Mouse (Mus musculus): Measurements from ENCODE around the gene Eln. TPM values are rescaled to one million over a fixed set of nuclear protein-coding genes. Genes with fewer than 3 reads are reported as not detected.

Gene Eln
- total RNA-seq (2021): 10 to 100 TPM; 22.5 to 27.1 TPM

DNA sequence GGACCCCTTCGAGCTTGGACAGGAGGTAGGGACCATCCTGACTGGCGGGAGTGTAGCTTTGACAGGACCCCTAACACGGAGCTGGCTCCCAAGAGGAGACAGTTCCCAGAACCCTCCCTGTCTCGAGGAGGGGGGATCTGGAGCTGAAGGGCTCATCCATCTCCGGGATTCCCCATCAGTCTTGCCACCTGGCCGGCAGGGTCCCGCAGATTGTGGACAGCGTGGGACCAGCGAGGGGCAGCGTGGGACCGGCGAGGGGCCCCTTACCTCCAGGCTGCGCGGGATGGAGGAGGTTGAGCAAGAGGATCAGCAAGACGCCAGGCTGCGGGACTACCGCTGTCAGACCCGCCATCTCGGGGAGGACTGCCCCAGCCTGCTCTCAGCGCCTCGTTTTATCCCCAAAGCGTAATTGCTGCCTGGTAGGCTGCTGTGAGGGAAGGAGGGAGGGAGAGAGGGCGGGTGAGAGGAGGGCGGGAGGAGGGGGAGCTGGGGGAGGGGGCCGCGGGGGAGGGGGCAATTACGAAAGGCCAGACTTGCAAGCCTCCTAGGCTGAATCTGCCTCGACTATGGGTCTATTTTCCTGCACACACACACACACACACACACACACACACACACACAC lies at the start of gene Eln:
Gene Eln, minus strand, starts transcription at position 434 of the 622 bp plus-strand sequence.
- intact Hi-C loops (cut with DNase I): loop anchor here (5.0 kb wide), 1 partner anchor 220 kb away; no protein-coding TSS in a partner anchor
- no peak for DNase-seq (ENCODE audit: low spot score in 2 of 2)

DNA sequence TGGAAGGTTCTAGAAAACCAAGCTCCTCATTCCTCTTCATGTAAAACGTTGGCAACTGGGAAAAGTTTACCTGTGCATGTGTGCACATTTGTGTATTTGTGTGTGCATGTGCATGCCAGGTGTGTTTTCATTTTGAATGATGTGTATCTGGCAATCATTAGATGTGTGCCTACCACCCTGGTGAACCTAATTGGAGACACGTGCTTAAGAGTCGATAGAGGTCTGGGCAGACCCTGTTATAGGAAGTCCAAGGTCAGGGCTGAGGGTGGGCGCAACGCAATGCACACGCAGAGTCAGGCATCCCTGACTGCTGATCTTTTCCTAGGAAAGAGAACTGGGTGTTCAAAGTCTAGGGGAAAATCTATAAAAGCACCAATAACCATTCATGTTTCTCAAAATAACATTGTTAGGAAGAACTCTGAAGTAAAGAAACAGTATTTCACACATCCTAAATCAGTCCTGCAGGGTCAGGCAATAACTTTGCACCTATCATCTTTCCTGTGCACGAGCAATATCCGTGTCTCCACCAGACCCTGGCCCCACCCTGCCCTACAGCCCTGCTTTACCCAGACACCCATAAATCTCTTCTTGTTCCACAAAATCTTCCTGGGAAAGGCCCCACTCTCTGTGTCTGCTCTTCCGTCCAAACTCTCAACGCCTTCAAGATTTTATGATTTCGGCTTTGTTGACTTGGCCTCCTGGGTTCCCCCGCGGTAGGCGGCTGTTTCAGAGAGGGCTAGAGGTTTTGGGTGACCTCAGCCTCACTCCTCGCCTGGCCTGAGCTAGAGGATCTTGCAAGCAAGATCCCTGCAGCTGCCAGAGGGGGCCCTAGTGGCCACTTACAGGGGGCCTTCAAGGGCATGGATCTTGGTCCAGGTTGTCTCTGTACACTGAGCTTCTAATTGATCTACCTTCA lies 43.2 kb upstream of the Eln start:
- DNase-seq (ENCODE audit: low spot score in 2 of 2): no peak
- intact Hi-C loops (cut with DNase I): no loop called here

DNA sequence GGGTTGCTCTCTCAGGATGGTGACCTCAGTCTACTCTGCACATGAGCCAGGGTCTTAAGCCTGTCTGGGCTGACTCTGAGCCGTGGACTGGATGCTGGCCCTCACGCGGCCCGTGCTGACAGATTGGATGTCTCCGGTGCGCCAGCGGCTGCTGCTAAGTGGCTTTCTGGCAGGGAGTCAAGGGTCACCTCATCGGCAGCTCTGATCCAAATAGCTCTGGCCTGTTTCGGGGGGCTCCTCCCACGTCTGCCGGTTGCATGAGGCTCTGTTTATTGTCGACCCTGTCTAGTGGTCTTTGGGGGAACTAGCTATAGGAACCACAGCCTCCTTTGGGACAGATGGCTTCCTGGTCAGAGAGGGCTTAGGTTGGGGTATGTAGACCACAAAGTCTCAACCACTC lies 41.1 kb upstream of the Eln start:
- intact Hi-C loops (cut with DNase I): no loop called here
- DNase-seq (ENCODE audit: low spot score in 2 of 2): no peak

DNA sequence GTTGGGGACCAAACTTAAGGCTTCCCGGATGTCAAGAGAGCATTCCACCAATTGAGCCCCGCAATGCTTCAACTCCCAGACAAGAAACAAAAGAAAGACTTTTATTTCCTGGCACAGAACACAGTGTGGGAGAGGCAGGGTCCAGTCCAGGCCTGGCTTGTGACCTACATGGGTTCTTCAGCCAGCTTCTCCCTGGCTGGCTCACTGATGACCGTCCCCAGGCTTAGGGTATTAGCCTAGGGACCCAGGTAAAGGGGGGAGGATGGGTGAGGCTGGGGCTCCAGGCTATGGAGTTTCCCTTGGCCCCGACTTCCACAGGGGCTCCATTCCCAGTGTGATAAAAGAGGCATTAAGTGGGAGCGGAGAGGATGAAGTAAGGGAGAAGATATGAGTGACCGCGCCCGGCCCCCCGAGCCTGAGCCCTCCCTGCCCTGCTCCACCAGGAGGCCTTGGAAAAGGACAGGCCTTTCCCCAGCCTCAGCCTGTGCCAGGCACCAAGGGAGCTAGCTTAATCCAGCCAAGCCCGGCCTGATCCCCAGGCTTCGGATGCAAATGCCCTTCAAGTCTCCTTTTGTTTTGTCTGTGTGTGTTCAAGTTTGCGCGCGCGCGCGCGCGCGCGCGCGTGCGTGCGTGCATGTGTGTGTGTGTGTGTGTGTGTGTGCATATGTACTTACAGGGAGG lies 38.7 kb upstream of the Eln start:
- no peak for DNase-seq (ENCODE audit: low spot score in 2 of 2)
- intact Hi-C loops (cut with DNase I): no loop called here

DNA sequence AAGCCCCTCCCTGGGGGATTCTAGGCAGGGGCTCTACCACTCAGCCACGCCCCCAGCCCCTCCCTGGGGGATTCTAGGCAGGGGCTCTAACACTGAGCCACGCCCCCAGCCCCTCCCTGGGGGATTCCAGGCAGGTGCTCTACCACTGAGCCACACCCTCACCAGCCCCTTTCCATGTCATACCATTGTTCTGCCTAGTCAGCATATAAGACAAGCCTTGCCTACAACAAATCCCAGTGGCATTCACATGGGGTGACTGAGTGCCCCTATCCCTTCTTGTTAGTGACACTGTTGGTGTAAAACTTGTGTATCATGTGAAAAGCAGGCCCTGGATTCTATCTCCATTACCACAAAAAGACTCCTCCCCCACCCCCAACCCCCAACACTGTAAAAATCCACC lies 36.7 kb upstream of the Eln start:
- intact Hi-C loops (cut with DNase I): no loop called here
- DNase-seq (ENCODE audit: low spot score in 2 of 2): no peak

DNA sequence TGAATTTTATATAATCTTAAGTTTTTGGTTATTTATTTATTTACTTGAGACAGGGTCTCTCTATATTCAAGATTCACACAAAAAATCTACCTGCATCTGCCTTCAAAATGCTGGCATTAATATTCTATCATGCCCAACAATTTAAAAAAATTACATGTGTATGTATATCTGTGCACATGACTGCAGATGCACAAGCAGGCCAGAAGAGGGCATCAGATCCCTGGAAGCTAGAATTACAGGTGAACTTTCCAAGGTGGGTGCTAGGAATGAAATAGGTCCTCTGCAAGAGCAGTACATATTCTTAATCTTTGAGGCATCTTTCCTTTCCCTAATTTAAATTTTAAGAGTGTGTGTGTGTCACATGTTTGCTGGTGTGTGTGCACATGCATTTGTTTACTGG lies 33.8 kb upstream of the Eln start:
- intact Hi-C loops (cut with DNase I): no loop called here
- DNase-seq (ENCODE audit: low spot score in 2 of 2): no peak

DNA sequence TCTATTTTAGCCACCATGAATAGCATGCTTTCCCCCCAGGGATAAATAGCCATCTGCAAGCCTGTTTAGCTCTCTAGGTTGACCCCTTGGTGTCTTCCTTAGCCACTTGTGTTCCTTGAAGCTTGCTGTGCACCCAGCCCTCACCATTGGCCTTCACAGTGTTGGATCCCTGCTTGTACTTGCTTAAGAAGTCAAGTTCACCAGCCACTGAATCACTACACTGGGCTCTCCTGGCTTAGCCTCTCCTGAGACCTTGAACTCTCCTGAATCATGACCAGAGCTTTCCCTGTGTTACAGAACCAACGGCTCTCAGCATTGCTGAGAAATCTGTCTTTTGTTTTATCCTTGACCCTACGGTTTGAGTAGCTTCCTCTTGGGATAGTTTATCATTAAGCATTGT lies 33.0 kb upstream of the Eln start:
- DNase-seq (ENCODE audit: low spot score in 2 of 2): no peak
- intact Hi-C loops (cut with DNase I): no loop called here

DNA sequence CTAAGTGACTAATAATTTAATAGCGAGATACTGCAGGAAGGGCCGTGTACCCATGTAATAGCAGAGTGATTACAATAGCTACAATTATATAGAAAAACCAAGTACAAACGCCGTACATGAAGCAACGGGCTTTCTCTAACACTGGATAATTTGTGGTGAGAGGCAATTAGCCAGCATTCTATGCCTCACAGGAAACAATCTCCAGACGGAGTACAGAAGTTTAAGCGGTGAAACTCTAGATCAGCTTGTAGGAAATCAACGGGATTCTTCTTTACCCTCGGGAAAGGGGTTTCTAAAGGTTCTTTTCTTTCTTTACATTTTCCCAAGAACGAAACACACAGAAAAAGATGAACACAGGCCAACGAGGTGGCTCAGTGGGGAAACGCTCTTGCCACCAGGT lies 29.4 kb upstream of the Eln start:
- intact Hi-C loops (cut with DNase I): no loop called here
- DNase-seq (ENCODE audit: low spot score in 2 of 2): no peak

DNA sequence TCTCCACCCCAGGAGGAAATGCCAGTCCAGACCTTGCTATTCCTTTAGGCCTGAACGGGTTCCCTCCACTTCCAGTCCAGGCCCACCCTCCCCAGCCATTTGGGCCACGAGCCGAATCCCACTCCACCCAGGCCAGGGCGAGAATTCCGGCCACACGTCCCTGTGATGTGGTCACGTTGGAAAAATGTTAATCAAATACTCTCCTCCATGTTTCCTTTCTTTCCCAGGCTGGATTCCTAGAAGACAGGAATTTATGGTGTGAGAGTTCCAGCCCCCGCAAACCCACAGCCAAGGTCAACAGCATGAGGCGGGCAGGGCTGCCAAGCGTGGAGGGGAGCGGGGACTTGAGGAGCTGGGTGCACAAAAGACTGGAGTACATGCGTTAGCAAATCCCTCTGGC lies 25.4 kb upstream of the Eln start:
- DNase-seq (ENCODE audit: low spot score in 2 of 2): no peak
- intact Hi-C loops (cut with DNase I): no loop called here

DNA sequence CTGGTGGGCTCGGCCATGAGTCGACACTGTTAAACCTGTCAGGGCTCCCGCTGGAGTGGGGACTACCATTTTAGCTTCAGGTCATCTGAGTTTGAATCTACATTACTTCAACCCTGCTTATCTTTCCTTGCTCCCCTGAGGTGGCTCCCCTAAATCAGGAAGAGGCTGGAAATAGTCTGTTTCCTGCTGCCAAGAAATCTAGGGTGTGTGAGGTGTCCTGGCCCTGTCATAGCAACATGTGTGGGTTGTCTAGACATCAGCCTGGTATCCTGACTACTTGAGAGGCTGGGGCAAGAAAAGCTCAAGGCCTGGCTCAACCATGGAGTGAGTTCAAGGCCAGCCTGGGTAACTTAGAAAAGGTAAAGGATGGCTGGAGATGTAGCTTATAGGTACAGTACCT lies 24.6 kb upstream of the Eln start:
- no peak for DNase-seq (ENCODE audit: low spot score in 2 of 2)
- intact Hi-C loops (cut with DNase I): no loop called here

DNA sequence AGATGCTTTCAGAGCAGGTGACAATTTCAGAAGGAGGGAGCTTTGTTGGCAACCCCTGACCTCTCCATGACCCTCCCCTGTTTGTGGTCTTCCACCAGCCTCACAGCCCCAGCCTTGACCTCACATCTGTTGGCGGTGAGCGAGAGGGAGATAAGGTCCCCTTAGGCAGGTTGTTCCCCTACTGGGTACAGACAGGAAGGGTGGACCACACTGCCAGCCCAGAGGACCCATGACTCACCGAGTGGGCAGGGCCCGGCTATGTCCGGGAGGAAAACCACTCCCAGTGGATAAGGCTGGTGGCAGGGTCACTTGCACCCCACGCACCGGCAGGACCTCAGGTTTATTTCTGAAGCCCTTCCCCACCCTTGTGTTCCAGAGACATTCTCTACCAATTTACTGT lies 22.1 kb upstream of the Eln start:
- intact Hi-C loops (cut with DNase I): no loop called here
- DNase-seq (ENCODE audit: low spot score in 2 of 2): no peak

DNA sequence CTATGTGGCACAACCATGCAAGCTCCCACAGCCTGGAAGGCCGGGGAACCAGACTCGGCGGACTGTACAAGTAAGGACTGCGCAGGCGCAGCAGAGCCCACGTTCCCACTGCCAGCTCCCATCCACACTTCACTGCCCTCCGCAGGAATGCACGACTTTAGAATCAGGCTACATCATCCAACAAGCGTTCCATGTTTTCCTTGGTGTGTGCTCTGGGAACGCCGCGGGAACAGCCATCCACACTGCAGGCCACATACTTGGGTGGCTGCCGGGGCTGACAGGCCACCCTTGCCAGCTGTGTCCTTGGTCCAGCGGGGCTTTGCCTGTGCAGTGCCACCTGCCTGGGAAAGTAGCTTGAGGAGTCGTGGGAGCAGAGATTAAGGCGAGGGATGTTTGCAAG lies 18.3 kb upstream of the Eln start:
- DNase-seq (ENCODE audit: low spot score in 2 of 2): no peak
- intact Hi-C loops (cut with DNase I): no loop called here

DNA sequence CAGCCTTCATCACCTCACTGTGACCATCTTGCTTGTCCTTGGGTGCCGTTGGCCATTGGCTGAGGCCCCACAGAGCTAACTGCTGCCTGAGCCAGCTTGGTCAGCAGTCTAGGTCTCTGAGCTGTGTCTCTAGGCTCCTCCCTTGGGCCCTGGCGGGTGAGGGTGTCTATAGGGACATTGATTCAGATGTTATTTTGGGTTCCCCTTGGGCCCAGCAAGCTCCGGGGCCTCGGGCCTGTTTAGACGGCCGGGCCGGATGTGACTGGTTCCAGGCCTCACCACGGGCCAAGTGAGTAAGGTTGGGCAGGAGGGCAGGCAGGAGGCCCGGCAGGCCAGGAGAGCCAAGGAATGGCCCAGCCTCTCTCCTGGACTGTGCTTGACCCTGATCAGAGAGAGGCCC lies 16.2 kb upstream of the Eln start:
- DNase-seq (ENCODE audit: low spot score in 2 of 2): no peak

DNA sequence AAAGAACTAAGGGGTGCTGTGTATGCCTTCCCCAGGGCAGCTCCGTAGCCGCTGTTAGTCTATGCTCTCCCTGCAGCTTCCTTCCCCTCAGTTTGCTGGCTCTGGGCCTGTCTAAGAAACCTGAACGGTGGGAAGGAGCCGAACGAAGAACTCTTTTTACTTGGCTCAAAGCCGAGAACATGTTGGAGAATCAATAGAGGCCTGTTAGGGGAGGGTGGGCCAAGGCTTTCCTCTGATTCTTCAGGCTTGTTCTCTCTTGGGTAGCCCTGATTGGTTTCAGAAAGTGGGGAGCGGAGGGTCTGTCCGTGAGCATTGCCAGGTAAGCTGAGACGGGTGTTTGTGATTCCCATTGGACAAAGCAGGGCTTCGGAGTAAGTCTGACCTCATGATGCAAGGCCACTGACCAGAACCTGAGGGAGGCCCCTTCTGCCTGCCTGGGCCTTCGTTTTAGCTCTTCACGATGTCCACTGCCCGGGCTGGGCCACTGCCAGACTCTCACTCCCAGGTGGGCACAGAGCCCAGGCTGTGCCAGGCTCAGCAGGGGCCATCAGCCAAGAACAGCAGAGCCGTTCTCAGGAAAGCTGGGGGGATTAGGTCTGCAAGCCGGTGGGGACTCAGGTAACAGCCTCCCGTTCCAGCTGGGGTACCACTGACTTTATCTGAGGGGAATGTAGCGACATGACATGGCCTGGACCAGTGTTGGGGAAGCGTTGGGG lies 14.4 kb upstream of the Eln start:
- intact Hi-C loops (cut with DNase I): no loop called here
- peak in 1 of 2 experiments; percentile 16 for DNase-seq (ENCODE audit: low spot score in 2 of 2)

More for the DNA sequence above, 16.2 kb upstream of the Eln start:
- intact Hi-C loops (cut with DNase I): no loop called here

DNA sequence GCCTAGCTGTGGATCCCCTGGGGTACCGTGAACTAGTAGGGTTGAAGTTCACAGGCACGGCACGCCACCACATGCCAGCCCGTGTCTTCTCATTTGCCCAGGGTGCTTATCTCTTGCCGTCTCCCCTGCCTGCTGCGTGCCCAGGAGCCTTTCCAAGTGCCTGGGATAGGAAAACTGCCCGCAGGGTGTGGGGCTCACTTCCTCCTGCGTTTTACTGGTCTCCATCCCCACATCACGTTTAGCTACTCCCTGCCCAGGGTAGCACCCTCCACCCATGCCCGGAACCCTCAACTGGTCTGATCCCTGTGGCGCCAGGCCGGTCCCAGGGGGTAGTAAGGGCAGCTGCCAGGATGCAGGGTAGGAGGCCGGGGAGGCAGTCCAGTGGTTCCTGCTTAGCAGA lies 8.9 kb upstream of the Eln start:
- intact Hi-C loops (cut with DNase I): no loop called here
- no peak for DNase-seq (ENCODE audit: low spot score in 2 of 2)

DNA sequence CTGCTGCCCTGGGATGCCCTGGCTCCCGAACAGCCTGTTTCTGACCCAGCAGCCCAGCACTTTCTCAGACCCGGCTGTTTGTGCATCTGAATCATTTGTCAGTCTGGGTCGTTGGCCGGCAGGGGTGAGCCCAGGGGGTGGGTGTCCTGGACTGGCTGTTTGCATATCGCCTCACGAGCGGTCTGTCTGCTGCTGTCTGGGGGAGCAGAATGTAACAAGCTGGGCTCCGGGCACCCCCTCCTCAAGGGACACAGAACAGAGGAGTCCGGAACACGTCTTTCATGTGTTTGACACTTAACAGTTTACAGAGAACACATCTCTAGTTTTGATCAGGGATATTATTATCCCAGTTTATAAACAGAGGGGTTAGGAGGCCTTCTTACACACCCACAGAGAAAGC lies 7.0 kb upstream of the Eln start:
- intact Hi-C loops (cut with DNase I): no loop called here

DNA sequence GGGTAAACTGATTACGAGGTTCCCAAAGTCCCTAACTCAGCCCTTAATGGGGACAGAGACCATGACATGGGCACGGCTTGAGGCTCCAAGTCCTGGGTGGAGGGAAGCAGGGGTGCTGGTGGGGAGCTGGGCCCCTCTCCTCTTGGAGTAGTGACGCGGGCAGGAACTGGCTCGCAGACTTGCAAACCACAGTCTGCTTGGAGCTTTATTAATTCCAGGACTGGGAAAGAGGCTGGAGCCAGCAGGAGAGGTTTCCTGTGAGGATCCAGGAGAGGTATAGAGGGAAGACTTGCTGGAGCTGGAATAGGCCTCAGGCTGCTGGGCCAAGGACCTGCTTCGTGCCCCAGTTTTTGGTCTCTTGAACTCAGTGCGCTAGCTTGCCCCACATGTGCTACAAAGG lies 3.3 kb upstream of the Eln start:
- DNase-seq (ENCODE audit: low spot score in 2 of 2): no peak
- intact Hi-C loops (cut with DNase I): no loop called here

More for the DNA sequence above, 7.0 kb upstream of the Eln start:
- no peak for DNase-seq (ENCODE audit: low spot score in 2 of 2)

DNA sequence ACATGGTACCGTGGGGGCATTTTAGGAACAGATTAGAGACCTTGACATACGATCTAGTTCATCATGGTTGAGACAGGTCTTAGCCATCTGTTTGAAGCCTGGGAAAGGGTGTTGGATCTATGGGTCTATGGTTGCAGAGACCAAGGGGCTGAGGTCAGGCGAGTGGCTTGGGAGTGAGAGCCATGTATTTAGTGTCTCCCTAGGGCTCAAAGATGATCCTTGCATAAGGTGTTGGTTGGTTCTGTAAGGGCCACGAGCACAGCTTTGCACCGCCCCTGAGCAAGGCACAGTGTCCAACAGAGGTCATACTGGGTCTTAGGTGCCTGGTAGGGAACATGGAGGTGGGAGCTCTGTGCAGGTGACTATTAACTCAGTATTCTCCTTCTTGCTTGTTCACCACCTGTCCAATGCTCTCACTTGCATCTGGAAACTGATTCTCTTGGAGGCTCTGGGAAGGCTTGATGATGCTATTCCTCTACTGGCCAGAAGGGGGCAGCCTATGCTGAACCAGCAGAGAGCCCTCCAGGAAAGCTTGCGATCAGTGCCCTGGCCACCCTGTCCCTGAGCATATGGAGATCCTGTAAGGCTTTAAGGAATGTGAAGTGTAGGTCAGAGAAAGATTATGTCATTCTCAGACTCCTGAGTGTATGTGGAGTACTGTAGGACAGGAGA lies 960 bp upstream of the Eln start:
- DNase-seq (ENCODE audit: low spot score in 2 of 2): peak; percentile 52 to 58
- intact Hi-C loops (cut with DNase I): loop anchor here (1.0 to 5.0 kb wide), 2 partner anchors 153 to 219 kb away; no protein-coding TSS in a partner anchor

DNA sequence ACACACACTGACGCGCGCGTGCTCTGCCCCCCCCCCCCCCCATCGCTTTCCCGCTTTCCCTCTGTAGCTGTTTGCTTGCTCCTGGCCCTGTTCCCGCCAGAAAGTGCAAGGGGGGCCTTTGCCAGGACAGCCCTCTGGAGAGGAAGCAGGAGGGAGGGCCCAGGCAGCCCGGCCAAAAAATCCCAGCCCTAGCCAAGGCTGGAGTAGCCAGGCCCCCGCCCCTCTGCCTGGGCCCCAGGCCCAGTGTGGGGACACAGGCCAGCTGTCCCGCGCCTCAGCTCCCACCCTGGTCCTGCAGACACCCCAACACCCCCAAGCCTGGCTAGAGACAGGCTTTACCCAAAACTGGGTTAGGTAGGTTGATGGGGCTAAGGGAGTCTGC lies 380 bp upstream of the Eln start:
- intact Hi-C loops (cut with DNase I): loop anchor here (5.0 kb wide), 1 partner anchor 220 kb away; no protein-coding TSS in a partner anchor
- DNase-seq (ENCODE audit: low spot score in 2 of 2): peak; percentile 38 to 51
